Mouse (Mus musculus) liver, adult 2 months (tissue): ENCODE measurements at regions not wholly inside any gene's neighbourhood (a gene's known extent, or its start where the extent isn't known, plus 50 kb on each side); places are given as distances from the start of the nearest gene placed in this dataset.

ENCODE experiments used
- DNase-seq: peaks from one replicate; pipeline ENCODE4 v3.0.0-alpha.2; 2011; ENCODE audit warnings: low read depth, low spot score; ENCODE audit errors: extremely low read depth
- H3K27ac ChIP-seq: fragments of 200-500 bp; replicated peaks from 2 replicates; pipeline ENCODE4 v1.5.1; 2012; ENCODE audit warnings: low read depth, mild to moderate bottlenecking, control low read depth, inconsistent platforms, low read length; ENCODE audit not compliant: insufficient read depth
- H3K27me3 ChIP-seq: fragments of 200-500 bp; 2 replicates; pipeline ENCODE4 v1.6.1; 2012; ENCODE audit warnings: mild to moderate bottlenecking, moderate library complexity, low read length, inconsistent platforms; ENCODE audit not compliant: control insufficient read depth, insufficient read depth
- H3K36me3 ChIP-seq: fragments of 200-500 bp; 2 replicates; pipeline ENCODE4 v1.6.1; 2012; ENCODE audit warnings: low read length, inconsistent platforms; ENCODE audit not compliant: control insufficient read depth, insufficient read depth
- H3K4me1 ChIP-seq: fragments of 200-500 bp; 2 replicates; pipeline ENCODE4 v1.6.1; 2011; ENCODE audit warnings: low read length; ENCODE audit not compliant: control insufficient read depth, insufficient read depth
- H3K4me3 ChIP-seq: fragments of 200-500 bp; 2 replicates; pipeline ENCODE4 v1.5.1; 2011; ENCODE audit warnings: low read depth, mild to moderate bottlenecking, control low read depth, low read length, moderate library complexity; ENCODE audit not compliant: insufficient read depth
- H3K79me2 ChIP-seq: fragments of 200-500 bp; 2 replicates; pipeline ENCODE4 v1.6.1; 2012; ENCODE audit warnings: inconsistent platforms, mild to moderate bottlenecking, low read length, moderate library complexity; ENCODE audit not compliant: control insufficient read depth, insufficient read depth
- H3K9ac ChIP-seq: fragments of 200-500 bp; 2 replicates; pipeline ENCODE4 v1.6.1; 2012; ENCODE audit warnings: low read depth, mild to moderate bottlenecking, control low read depth, inconsistent platforms, low read length
- CTCF ChIP-seq: fragments of 200-500 bp; IDR thresholded peaks from 2 replicates; pipeline ENCODE4 v1.5.1; 2011; ENCODE audit warnings: low read depth, low read length, control low read depth
- POLR2A ChIP-seq: fragments of 200-500 bp; IDR thresholded peaks from 2 replicates; pipeline ENCODE4 v1.6.1; 2011; ENCODE audit warnings: low read length, control low read depth; ENCODE audit not compliant: insufficient read depth; ENCODE audit errors: extremely low read depth
- WGBS: fragments of 180-500 bp; shearing (Covaris S2); methylation state at CpG from one replicate; pipeline ENCODE4 v1.1.7; 2018; 5-methylcytosine and 5-hydroxymethylcytosine counted together

DNA sequence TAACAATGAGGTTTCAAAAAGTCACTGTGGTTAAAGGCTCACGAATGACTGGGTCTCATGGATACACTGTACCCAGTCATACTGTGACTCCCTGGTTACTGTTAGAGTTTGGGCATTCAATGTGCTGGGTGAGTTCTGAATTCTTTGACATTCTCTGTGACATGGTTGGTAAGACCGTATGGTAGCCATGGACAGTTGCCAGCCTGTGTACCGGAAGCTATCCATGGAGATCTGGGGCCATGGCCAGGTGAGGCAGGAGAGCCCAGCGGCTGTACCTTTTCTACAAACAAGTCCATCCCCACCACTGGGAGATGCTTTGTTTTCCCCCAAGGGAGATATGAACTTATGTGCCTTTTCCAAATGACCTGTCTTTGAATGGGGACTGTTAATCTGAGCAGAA lies 126.4 kb downstream of the Irx2 start:
- no peaks in the 10 kb centered on the region for H3K4me1 ChIP-seq
- WGBS = 83% methylated on average over 4 of the region's 4 CpGs
- H3K79me2 ChIP-seq = no peaks in the 10 kb centered on the region
- no peaks in the 10 kb centered on the region for H3K36me3 ChIP-seq
- H3K27ac ChIP-seq = no peak overlapping the region
- DNase-seq = no peak
- no peaks in the 10 kb centered on the region for H3K27me3 ChIP-seq
- H3K4me3 ChIP-seq = no peak overlapping the region
- no peak for TF ChIP-seq CTCF
- no peak for TF ChIP-seq POLR2A
- no peak overlapping the region for H3K9ac ChIP-seq

DNA sequence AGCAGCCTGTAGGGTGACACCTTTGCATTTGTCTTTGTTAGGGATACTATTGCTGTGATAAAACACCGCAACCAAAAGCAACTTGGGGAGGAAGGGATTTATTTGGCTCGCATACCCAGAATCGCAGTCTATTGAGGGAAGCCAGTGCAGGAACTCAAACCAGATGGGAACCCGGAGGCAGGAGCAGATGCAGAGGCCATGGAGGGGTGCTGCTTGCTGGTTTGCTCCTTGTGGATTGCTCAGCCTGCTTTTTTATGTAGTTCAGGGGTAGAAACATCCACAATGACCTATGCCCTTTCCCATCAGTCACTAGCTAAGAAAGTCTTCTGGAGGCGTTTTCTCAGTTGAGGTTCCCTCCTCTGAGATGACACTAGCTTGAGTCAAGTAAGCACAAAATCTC lies 133.9 kb downstream of the Irx2 start:
- DNase-seq = no peak
- Histone ChIP-seq H3K36me3 (no peaks in the 10 kb centered on the region), H3K27me3 (no peaks in the 10 kb centered on the region), H3K79me2 (no peaks in the 10 kb centered on the region), H3K4me3 (no peak overlapping the region), H3K27ac (no peak overlapping the region), H3K9ac (no peak overlapping the region), H3K4me1 (no peaks in the 10 kb centered on the region)
- 85% methylated on average over 5 of the region's 5 CpGs for WGBS
- TF ChIP-seq CTCF = no peak
- no peak for TF ChIP-seq POLR2A

DNA sequence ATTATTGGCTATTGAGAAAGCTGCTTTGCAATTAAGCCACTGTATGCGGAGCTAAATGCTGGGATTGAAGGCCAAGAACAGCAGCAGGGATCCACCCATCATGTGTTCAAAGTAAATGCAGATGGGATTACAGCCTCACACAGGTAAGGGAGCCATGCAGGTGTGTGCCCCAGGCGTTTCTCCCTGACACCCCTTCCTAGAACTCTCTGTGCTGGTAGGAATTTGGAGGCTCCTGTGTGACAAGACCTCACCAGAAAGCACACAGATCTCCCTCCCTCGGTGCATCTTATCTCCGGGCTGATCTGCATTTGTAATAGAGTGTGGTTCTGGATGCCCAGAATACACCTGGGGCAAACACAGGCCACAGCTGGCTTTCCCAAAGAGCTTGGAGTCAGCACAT lies 134.7 kb downstream of the Irx2 start:
- H3K27ac ChIP-seq = no peak overlapping the region
- DNase-seq = no peak
- no peaks in the 10 kb centered on the region for H3K27me3 ChIP-seq
- TF ChIP-seq CTCF (no peak), POLR2A (no peak)
- no peaks in the 10 kb centered on the region for H3K36me3 ChIP-seq
- H3K79me2 ChIP-seq = no peaks in the 10 kb centered on the region
- 54% methylated on average over 4 of the region's 4 CpGs for WGBS
- H3K4me1 ChIP-seq = no peaks in the 10 kb centered on the region
- no peak overlapping the region for H3K4me3 ChIP-seq
- no peak overlapping the region for H3K9ac ChIP-seq

DNA sequence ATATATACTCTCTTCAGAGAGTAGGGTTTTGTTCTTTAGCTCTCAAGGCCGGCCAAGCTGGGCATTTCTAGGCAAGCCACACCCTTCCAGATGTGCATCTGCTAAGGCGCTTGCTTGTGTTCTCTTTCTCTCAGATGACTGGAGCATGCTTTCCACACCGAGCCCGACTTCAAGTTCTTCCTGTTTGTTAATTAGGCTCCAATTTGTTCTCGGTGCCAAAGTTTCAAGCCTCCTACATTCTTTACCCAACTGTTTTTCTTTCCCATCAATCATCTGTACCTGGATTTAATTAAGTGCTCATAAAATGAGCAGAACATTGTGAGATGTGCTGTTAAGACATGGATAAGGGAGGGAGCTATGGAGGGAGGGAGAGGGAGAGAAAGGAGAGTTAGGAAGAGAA lies 138.7 kb downstream of the Irx2 start:
- H3K36me3 ChIP-seq = no peaks in the 10 kb centered on the region
- no peaks in the 10 kb centered on the region for H3K79me2 ChIP-seq
- TF ChIP-seq CTCF (no peak), POLR2A (no peak)
- no peak overlapping the region for H3K4me3 ChIP-seq
- 76% methylated on average over 5 of the region's 5 CpGs for WGBS
- H3K27me3 ChIP-seq = no peaks in the 10 kb centered on the region
- no peaks in the 10 kb centered on the region for H3K4me1 ChIP-seq
- no peak overlapping the region for H3K27ac ChIP-seq
- DNase-seq = no peak
- H3K9ac ChIP-seq = no peak overlapping the region

DNA sequence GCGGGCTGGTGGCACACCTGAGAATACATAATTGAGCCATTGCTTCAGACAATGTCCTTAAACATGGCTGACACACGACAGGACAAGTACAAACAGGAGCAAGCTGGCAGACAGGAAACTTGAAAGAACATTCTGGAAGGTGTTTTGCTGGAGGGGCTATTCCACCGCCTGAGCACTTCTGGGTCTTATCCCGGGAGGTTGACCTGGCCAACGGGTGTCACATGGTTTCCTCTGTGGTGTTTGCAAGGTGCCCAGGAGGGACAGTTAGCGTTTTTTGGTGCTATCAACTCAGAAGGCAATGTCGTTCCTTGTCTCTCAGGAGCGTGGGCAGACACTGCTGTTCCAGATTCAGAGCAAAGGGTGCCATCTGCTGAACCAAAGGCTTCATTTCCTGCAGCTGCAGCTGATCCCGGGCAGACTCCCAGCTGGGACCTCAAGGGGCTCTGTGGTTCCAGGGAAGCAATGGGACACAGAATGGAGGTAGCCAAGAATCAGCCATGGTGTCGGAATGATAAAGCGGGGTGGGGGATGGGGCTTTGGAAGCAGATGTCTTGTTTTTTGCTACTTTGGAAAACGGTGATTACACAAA lies 140.5 kb downstream of the Irx2 start:
- Histone ChIP-seq H3K4me3 (no peak overlapping the region), H3K9ac (no peak overlapping the region), H3K79me2 (no peaks in the 10 kb centered on the region), H3K4me1 (no peaks in the 10 kb centered on the region), H3K36me3 (no peaks in the 10 kb centered on the region), H3K27me3 (no peaks in the 10 kb centered on the region), H3K27ac (no peak overlapping the region)
- DNase-seq = no peak
- 65% methylated on average over 12 of the region's 12 CpGs for WGBS
- TF ChIP-seq POLR2A (no peak), CTCF (no peak)

DNA sequence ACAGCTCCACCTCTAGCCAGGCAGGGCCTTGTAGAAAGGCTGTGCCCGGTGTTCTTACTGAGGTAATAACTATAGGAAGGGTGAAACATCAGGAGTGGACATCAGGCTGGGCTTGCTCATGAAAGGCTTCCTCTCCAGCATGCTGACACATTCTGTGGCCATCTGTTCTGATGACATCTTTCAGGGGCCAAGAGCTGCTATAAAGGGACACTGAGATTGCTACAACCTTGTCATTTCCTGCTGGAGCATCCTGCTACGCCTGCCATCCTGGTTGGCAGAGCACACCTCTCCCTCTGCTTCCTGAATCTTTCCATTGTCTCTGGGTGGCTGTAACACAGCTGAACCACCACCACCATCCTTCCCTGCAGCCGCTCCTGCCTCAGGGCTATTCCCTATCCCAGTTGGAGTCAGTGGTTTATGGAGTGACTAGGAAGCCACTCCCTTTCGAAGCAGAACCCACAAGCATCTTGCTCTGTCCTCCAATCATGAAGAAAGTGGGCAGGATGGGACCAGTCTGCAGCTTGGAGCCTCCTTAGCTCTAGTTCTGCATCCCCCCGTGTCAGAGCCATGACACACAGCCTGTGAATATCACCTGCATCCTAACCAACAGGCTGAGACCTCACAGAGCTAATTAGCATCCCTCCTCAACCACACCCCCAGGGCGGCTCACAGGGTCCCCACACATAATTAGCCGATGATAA lies 154.6 kb downstream of the Irx2 start:
- Histone ChIP-seq H3K36me3 (no peaks in the 10 kb centered on the region), H3K27me3 (no peaks in the 10 kb centered on the region), H3K4me3 (no peak overlapping the region), H3K79me2 (no peaks in the 10 kb centered on the region), H3K9ac (no peak overlapping the region), H3K4me1 (no peaks in the 10 kb centered on the region), H3K27ac (no peak overlapping the region)
- TF ChIP-seq CTCF = no peak
- no peak for TF ChIP-seq POLR2A
- DNase-seq = no peak
- 49% methylated on average over 7 of the region's 7 CpGs for WGBS
